Mouse (Mus musculus): ENCODE results near the gene Prl3d2.
"Not testable (repeated sequence)": the region's sequence is repeated elsewhere in the genome, so short reads cannot be mapped to it uniquely, and the experiment has no call there.

Gene Prl3d2

DNA sequence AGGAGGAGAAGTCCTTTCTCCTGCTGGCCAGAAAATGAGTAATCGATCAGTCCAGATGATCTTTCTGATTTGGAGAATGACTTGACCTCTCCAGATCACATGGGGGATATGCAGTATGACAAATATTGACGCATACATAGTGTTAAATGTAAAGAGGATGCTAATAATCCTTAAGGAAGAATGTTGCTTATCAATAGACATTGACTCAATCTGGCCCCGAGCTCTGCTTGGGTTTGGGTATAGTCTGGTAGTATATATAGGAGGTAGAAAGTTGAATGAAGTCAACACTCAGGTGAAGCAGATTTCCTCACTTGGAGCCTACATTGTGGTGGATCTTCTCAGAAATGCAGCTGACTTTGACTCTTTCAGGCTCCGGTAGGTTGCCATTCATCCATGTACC is at the start of gene Prl3d2:
Gene Prl3d2 (plus strand): TSS at position 301 of the 400 bp plus-strand sequence.
- not testable (repeated sequence) for DNase-seq (ENCODE audit: low read depth, low spot score)

GRCm38 (mm10) chr13:27093890-27094289 is 27.6 kb upstream of the Prl3d2 start, which contains the start of gene Prl3d1:
Gene Prl3d1 (plus strand): TSS chr13:27094190.
- not testable (repeated sequence) for DNase-seq (ENCODE audit: low read depth, low spot score)

GRCm38 (mm10) chr13:27148264-27148663 is 26.8 kb downstream of the Prl3d2 start:
- no peak for DNase-seq (ENCODE audit: low read depth, low spot score)

- DNase-seq (ENCODE audit: low read depth, low spot score) = not testable (repeated sequence)
Observed at GRCm38 (mm10) chr13:27156490-27156889, 35.0 kb downstream of the Prl3d2 start, which contains the start of gene Prl3d3. Gene Prl3d3 (plus strand): TSS chr13:27156790.

Data from R1 (cell line).